Mouse (Mus musculus) kidney, adult 2 months (tissue): Measurements from ENCODE around the gene Txk. TPM values are rescaled to one million over a fixed set of nuclear protein-coding genes. Genes with fewer than 3 reads are reported as not detected.

Experiments
- DNase-seq: peaks from one replicate; pipeline ENCODE4 v3.0.0; 2021
- H3K27ac ChIP-seq: fragments of 200-500 bp; 2 replicates; pipeline ENCODE4 v1.5.1; 2012; ENCODE audit warnings: low read depth, low read length, control low read depth, inconsistent platforms; ENCODE audit not compliant: insufficient read depth
- H3K27me3 ChIP-seq: fragments of 200-500 bp; replicated peaks from 2 replicates; pipeline ENCODE4 v1.6.1; 2012; ENCODE audit warnings: mild to moderate bottlenecking, moderate library complexity, low read length, inconsistent platforms; ENCODE audit not compliant: control insufficient read depth, insufficient read depth
- H3K36me3 ChIP-seq: fragments of 200-500 bp; 2 replicates; pipeline ENCODE4 v1.6.1; 2012; ENCODE audit warnings: mild to moderate bottlenecking, moderate library complexity, low read length, inconsistent platforms; ENCODE audit not compliant: control insufficient read depth, insufficient read depth
- H3K4me1 ChIP-seq: fragments of 200-500 bp; 2 replicates; pipeline ENCODE4 v1.6.1; 2011; ENCODE audit warnings: low read length; ENCODE audit not compliant: control insufficient read depth, insufficient read depth
- H3K4me3 ChIP-seq: fragments of 200-500 bp; 2 replicates; pipeline ENCODE4 v1.5.1; 2011; ENCODE audit warnings: mild to moderate bottlenecking, low read depth, low read length, control low read depth; ENCODE audit not compliant: insufficient read depth
- CTCF ChIP-seq: fragments of 200-500 bp; conservative IDR thresholded peaks from 2 replicates; pipeline ENCODE4 v1.5.1; 2011; ENCODE audit warnings: low read depth, mild to moderate bottlenecking, control low read depth, low read length, moderate library complexity, mixed read lengths; ENCODE audit not compliant: insufficient read depth, insufficient read length
- POLR2A ChIP-seq: fragments of 200-500 bp; IDR thresholded peaks from one replicate; pipeline ENCODE4 v1.6.1; 2011; ENCODE audit warnings: low read depth, low read length, control low read depth
- WGBS: fragments of 180-500 bp; shearing (Covaris S2); methylation state at CpG from one replicate; pipeline ENCODE4 v1.1.7; 2018; 5-methylcytosine and 5-hydroxymethylcytosine counted together
- polyA plus RNA-seq: library from polyadenylated mRNA; depleted of rRNA; stranded (reverse); fragments of >200 nt; gene quantifications from 2 replicates; pipeline ENCODE4 v1.2.3, GENCODE M21; 2012

Gene Txk
- polyA plus RNA-seq, 1 experiment = 0.88 TPM

- H3K4me3 ChIP-seq = no peak overlapping the region
- no peaks in the 10 kb centered on the region; the same call in 1 of the 2 replicates for H3K27me3 ChIP-seq
- H3K36me3 ChIP-seq = no peaks in the 10 kb centered on the region
- H3K27ac ChIP-seq = no peak overlapping the region
- H3K4me1 ChIP-seq = peaks cover 3% of the 10 kb centered on the region; the same call in 1 of the 2 replicates
- 78% methylated on average over 9 of the region's 9 CpGs for WGBS
- no peak for TF ChIP-seq CTCF
- no peak for TF ChIP-seq POLR2A
- no peak for DNase-seq
Measured at GRCm38 (mm10) chr5:72709976-72710375, 42.6 kb downstream of the Txk start.

GRCm38 (mm10) chr5:72709451-72709850 lies 43.1 kb downstream of the Txk start:
- no peaks in the 10 kb centered on the region for H3K36me3 ChIP-seq

DNA sequence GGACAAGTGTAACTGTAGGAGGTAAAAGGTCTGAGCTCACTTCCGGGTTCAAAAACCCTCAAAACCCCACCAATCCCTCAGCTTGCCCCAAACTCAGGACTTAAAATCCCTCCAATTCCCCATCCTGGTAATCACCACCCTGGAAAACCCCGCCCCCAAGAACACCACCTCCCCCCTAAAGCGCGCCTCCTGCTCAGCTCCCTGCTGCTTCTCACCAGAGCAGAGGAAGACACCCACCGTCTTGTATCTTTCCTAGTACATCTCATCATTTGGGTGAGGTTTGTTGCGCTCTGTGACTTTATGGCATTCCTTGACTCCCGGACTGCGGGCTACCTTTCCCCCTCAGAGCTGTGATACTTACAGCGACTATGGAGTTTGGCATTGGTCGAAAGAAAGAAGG lies 45.9 kb downstream of the Txk start:
- Histone ChIP-seq H3K4me3 (peak overlapping the region; percentile 5; the same call in 1 of the 2 replicates), H3K27me3 (no peaks in the 10 kb centered on the region; the same call in 1 of the 2 replicates), H3K36me3 (no peaks in the 10 kb centered on the region), H3K4me1 (peaks cover 3% of the 10 kb centered on the region; the same call in 1 of the 2 replicates), H3K27ac (no peak overlapping the region; the same call in 1 of the 2 replicates)
- no peak for DNase-seq
- TF ChIP-seq POLR2A = no peak
- no peak for TF ChIP-seq CTCF
- WGBS = 29% methylated on average over 10 of the region's 10 CpGs

More at GRCm38 (mm10) chr5:72709451-72709850, 43.1 kb downstream of the Txk start:
- Histone ChIP-seq H3K4me1 (peaks cover 3% of the 10 kb centered on the region; the same call in 1 of the 2 replicates), H3K27me3 (no peaks in the 10 kb centered on the region; the same call in 1 of the 2 replicates), H3K4me3 (no peak overlapping the region), H3K27ac (no peak overlapping the region)
- no peak for TF ChIP-seq CTCF
- no peak for TF ChIP-seq POLR2A
- WGBS = 53% methylated on average over 13 of the region's 13 CpGs
- no peak for DNase-seq

- no peak for DNase-seq
- no peak overlapping the region for H3K4me3 ChIP-seq
- 29% methylated on average over 10 of the region's 10 CpGs for WGBS
- TF ChIP-seq POLR2A (no peak), CTCF (no peak)
- H3K27ac ChIP-seq = no peak overlapping the region
- peaks cover 3% of the 10 kb centered on the region; the same call in 1 of the 2 replicates for H3K4me1 ChIP-seq
- H3K27me3 ChIP-seq = no peaks in the 10 kb centered on the region; the same call in 1 of the 2 replicates
- H3K36me3 ChIP-seq = no peaks in the 10 kb centered on the region
Measured at GRCm38 (mm10) chr5:72706095-72706494, 46.5 kb downstream of the Txk start.

DNA sequence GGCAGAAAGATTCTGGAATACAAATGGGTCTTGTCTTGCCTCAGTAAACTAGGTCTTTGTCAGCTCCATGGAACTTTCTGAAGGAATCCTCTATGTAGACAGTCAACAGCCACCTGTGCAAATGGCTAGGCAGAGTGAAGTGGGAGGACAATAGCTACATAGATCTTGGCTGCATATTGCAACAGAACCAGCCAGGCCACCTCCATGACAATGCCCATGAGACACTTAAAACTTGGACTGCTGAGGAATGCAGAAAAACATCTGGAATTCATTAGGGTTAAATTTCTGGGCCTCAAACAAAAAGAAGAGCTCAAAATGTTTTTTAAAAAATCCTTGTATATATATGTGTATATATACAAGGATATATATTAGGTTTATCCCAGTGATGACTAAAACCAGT lies 50.4 kb downstream of the Txk start:
- H3K27ac ChIP-seq = no peak overlapping the region
- no peaks in the 10 kb centered on the region; the same call in 1 of the 2 replicates for H3K4me1 ChIP-seq
- no peaks in the 10 kb centered on the region; the same call in 1 of the 2 replicates for H3K27me3 ChIP-seq
- H3K36me3 ChIP-seq = no peaks in the 10 kb centered on the region
- TF ChIP-seq CTCF (no peak), POLR2A (no peak)
- no peak overlapping the region for H3K4me3 ChIP-seq
- DNase-seq = no peak

- Histone ChIP-seq H3K27ac (no peak overlapping the region), H3K36me3 (no peaks in the 10 kb centered on the region), H3K27me3 (no peaks in the 10 kb centered on the region; the same call in 1 of the 2 replicates), H3K4me1 (no peaks in the 10 kb centered on the region), H3K4me3 (no peak overlapping the region)
- no peak for DNase-seq
- 78% methylated on average over 2 of the region's 2 CpGs for WGBS
- no peak for TF ChIP-seq CTCF
- no peak for TF ChIP-seq POLR2A
Measured at GRCm38 (mm10) chr5:72699500-72699818, 53.1 kb downstream of the Txk start.

- Histone ChIP-seq H3K27me3 (no peaks in the 10 kb centered on the region; the same call in 1 of the 2 replicates), H3K36me3 (no peaks in the 10 kb centered on the region), H3K27ac (no peak overlapping the region), H3K4me3 (no peak overlapping the region), H3K4me1 (no peaks in the 10 kb centered on the region)
- no peak for DNase-seq
- TF ChIP-seq POLR2A (no peak), CTCF (no peak)
- 84% methylated on average over 7 of the region's 7 CpGs for WGBS
Measured at GRCm38 (mm10) chr5:72698818-72699499, 53.6 kb downstream of the Txk start.
